Mouse (Mus musculus) E14TG2a.4 (cell line): ENCODE measurements around the gene Tmem106a.

ENCODE experiments used
- CTCF ChIP-seq: conservative IDR thresholded peaks from 2 replicates; pipeline ENCODE4 v1.5.1; 2014; ENCODE audit warnings: low read length
- POU5F1 ChIP-seq: IDR thresholded peaks from 2 replicates; pipeline ENCODE4 v1.6.1; 2014; ENCODE audit warnings: low read length, borderline replicate concordance

- TF ChIP-seq CTCF: no peak
- TF ChIP-seq POU5F1: no peak
Measured at GRCm38 (mm10) chr11:101543533-101543932, 38.5 kb upstream of the Tmem106a start.
